Mouse (Mus musculus) CD4-positive, CD25-positive, alpha-beta regulatory T cell, adult 4 months (primary cell): ENCODE measurements at regions not wholly inside any gene's neighbourhood (a gene's known extent, or its start where the extent isn't known, plus 50 kb on each side); places are given as distances from the start of the nearest gene placed in this dataset.

ENCODE experiments used
- ATAC-seq: one replicate; pipeline ENCODE4 v1.8.0; 2017

DNA sequence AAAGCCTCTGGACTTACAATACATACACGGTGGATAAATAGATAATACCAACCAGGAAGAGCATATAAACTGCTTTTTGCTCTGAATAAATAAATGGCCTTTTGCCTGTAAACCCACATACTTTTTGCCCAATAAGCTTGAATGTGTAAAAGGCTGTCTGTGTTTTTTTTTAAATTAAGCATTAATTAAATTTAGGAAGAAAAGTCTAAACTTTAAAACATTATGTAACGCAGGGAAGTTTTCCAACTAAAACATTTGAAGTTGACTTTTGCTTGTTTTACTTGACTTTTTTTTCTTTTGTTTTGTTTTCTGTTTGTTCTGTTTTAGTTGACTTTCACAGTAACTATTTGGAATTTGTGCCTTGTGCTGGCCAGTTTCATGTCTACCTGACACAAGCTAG, 60.7 kb upstream of the Gm47985 start:
- no peak for ATAC-seq

DNA sequence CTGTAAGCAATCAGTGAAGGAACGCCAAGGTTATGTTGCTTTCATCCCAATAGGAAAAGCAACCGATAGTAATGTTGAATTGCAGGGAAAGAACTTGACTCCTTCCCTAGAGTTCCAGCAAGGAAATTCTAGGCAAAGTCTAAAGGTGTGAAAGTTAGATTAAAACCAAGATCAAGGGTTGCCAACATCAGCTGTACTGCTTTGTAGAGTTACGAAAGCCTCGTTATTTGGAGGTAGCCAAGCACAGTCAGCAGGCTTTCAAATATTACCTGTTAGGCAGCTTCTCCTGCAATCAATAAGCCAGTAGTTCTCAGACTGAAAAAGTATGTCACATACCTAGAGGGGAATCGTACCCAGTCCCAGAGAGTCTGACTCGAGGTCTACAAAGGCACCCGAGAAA, 58.4 kb upstream of the Gm47985 start:
- no peak for ATAC-seq

DNA sequence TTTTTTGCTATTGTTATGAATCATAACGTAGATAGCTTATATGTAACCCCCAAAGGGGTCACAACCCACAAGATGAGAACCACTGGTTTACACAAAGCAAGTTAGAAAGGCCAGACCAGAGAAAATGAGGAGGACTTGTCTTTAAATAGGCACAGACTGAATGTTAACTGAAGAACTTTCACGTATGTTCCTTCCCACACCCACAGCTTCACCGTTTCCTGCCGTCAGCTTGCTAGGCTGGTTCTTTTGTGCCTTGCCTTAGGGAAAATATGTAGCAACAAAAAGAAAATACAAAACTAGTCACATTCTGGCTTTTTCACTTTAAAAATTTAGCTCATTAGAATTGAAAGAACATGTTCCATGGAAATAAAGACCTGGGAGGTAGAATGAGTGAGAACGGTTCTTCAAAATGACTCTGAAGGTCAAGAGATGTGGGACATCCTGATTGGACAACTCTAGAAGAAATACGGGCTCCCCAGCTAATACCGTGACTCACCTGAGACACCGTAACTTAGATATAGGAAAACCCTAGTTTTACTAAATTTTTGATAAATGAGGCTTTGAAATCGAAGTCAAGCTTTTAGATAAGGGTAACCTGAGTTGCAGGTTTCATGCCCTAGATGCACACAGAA, 57.2 kb upstream of the Gm47985 start:
- peak; percentile 76 for ATAC-seq

DNA sequence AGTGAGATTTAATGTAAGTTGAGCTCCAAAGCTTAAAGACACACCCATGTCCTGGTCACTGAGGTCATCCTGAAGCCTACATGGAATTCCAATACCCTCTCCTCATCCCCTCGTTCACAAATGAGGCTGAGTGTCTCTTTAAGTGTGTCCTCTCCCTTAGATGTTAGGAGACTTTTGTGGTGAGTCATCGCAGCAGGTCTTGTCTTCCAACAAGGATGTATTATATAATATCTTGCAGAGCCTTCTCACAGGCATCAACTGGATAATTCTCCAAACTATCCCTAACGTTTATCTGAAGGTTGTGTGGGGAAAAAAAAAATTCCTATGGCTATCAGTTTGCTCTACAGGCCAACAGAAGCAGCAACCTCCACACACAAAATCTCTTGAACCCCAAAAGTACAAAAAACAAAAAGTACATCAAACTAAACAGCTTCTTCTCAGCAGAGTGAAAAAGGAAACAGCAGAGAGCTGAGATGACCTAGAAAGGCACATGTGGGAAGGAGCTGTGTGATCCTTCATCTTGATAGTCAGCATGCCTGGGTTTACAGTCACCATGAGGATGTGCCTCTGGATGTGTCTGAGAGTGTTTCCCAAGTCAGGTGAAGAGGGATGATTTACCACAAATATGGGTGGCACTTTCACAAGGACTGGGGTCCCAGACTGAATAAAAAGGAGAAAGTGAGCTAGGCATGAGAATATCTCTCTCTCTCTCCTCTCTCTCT, 56.4 kb upstream of the Gm47985 start:
- no peak for ATAC-seq

DNA sequence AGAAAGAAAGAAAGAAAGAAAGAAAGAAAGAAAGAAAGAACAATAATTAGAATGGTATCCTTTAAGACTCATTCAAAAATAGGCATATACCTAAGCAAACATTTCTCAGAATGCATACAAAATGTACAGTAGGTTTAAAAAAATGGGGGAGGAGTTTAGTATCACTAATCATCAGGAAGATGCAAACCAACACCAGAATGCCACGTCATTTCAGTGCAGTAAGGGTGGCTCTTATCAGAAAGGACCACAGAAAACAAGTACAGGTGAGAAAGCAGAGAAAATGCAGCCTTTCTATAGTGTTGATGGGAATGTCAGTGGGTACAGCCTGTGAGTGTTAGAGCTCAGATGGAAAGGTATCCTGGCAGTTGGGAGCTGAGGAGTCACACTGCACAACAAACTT, 55.6 kb upstream of the Gm47985 start:
- no peak for ATAC-seq

DNA sequence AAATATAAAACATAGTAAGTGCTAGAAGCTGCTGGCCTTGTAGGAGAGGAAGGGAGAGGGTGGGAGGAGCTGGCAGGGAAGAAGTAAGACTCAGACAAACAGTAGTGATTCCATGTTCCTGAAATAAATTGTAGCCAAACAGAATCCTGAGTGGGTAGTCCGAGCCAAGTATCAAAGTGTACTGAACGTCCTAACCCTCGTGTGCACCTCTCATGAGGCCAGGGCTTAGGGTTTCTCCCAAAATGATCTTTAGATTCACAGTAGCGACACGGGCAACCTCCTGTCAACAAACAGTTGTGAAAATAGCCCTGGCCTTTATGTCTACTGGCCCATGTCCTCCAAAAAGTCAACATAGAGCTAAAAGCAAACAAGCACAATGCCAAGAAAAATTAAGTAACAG, 54.3 kb upstream of the Gm47985 start:
- ATAC-seq: no peak

DNA sequence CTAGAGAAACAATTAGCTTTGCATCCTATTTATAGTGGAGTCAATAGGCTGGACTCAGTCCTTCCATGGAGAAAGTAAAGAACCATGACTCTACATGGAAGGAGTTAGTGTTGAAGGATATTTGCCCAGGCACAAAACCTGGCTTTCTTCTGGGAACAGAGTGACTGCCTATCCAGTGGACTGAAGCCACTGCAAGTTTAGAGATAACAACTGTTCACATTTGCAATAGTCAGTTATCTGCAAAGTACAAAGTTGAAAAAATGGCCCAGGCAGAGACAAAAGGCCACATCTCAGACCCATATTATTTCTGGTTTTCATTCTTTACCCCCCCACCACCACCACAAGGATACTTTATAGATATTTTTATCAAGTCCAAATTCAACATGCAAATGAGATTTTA, 53.4 kb upstream of the Gm47985 start:
- ATAC-seq: no peak

DNA sequence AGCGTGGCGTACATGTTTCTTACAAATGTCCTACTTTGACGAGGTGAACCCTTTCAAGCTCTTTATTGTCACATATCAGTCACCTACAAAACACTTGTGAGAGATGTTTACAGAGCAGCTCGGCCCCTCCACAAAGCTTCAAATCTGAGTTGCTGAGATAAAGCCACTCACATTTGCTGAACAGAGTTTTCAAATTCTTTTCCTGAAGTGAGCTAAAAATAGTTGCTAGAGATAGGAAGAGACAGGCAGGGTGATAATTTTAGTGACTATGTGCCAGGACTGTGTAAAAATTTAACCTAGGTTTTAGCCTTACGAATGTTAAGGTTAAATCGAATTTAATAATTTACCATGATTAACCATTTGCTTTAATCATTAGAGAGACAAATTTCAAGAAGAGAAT, 52.3 kb upstream of the Gm47985 start:
- no peak for ATAC-seq

DNA sequence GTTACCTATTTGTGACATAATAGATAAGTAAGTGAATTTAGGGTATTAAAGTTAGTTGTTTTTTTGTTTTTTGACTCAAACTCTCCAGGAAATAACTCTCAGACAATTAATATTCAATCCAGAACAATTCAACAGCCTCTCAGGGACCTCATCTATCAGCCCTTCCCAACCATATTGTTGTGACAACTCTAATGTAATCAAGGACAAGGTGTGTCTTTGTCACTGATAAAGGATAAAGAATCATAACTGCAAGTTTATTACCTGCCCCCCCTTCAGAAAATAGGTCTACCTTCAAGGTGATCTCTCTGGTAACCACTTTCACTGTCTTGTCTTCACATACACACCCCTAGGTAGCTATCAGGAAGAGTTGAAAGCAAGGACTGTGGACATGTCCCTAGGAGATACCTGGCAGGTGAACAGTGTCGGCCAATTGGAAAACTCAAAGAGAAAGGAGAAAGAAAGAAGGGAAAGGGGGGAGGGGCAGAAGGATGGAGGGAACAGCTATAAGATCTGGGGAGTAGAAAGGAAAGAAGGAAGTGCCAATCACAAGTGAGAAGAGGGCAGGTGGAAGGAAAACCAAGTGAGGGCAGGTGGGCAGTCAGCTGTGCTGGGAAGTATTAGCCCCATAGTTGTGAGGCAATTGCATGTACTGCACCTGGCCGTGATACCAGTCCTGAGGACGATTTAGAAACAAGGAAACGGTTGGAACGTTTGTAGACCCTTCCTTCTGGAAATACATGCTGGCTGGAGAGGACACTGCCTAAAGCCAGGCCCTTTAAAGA, 51.3 kb upstream of the Gm47985 start:
- ATAC-seq: no peak

DNA sequence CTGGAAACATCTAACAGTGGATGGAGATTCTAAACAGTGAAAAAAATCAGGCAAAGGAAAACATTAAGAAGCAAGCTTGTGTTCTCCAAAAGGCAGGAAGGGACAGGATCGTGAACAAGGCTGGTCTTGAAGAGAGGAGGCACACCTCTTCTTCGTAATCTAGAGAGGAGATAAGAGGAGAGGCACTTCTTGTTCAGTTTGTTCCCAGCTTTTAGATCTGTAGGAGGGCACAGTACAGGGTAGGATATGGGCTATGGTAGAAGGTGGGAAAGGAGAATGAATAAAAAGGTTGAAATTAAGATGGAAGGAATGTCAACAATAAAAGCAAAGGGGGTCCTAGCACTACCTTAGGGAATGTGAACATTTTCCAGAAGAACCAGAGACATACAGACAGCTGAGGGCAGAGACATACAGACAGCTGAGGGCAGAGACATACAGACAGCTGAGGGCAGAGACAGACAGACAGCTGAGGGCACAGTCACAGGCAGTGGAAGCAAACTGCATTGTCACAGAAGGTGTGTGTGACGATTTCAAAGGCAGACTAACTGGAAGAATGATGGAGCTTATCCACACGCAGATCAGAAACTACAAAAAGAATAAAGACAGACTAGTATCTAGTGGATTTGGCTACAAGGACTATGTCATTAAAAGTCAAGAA, 50.6 kb upstream of the Gm47985 start:
- ATAC-seq: no peak
